Mouse (Mus musculus) olfactory bulb, adult 2 months (tissue): ENCODE data around the gene Bhlha9. TPM values are rescaled to one million over a fixed set of nuclear protein-coding genes. Genes with fewer than 3 reads are reported as not detected.

Source experiments
- H3K27ac ChIP-seq: fragments of 200-500 bp; 2 replicates; pipeline ENCODE4 v1.5.1; 2012; ENCODE audit warnings: low read depth, low read length; ENCODE audit not compliant: insufficient read depth
- H3K4me1 ChIP-seq: fragments of 200-500 bp; 2 replicates; pipeline ENCODE4 v1.6.1; 2012; ENCODE audit warnings: low read length; ENCODE audit not compliant: control insufficient read depth, insufficient read depth
- H3K4me3 ChIP-seq: fragments of 200-500 bp; 2 replicates; pipeline ENCODE4 v1.5.1; 2012; ENCODE audit warnings: mild to moderate bottlenecking, low read depth, low read length, moderate library complexity; ENCODE audit not compliant: insufficient read depth
- CTCF ChIP-seq: fragments of 200-500 bp; IDR thresholded peaks from 2 replicates; pipeline ENCODE4 v1.5.1; 2012; ENCODE audit warnings: low read depth, mild to moderate bottlenecking, low read length, moderate library complexity; ENCODE audit not compliant: insufficient read depth
- POLR2A ChIP-seq: fragments of 200-500 bp; IDR thresholded peaks from 2 replicates; pipeline ENCODE4 v1.6.1; 2012; ENCODE audit warnings: mild to moderate bottlenecking, low read depth, low read length, moderate library complexity; ENCODE audit not compliant: insufficient read depth
- WGBS: fragments of 180-500 bp; shearing (Covaris S2); methylation state at CpG from one replicate; pipeline ENCODE4 v1.1.7; 2018; 5-methylcytosine and 5-hydroxymethylcytosine counted together
- polyA plus RNA-seq: library from polyadenylated mRNA; stranded (reverse); fragments of >200 nt; gene quantifications from 2 replicates; pipeline ENCODE4 v1.2.4, GENCODE M21; 2012; ENCODE audit warnings: low replicate concordance; ENCODE audit not compliant: missing spikeins, insufficient read depth, insufficient read length

The Bhlha9 gene
- polyA plus RNA-seq, 1 experiment, result not detected

DNA sequence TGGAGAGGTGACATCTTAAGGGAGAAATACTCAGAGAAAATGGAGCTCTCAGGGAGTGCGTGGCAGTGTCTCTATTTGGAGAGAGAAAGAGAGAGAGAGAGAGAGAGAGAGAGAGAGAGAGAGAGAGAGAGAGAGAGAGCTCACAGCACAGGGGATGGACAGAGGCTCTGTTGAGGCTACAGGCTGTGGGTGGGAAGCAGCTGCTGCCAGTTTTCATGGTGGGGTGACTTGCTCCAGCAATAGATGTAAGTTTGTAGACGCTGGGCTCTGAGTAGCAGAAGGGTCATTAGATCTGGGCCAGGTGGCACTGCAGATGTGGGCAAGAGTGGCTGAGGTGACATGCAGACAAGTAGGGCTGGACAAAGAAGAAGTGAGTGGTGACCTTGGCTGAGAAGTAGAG is 13.3 kb downstream of the Bhlha9 start:
- TF ChIP-seq POLR2A (no peak), CTCF (no peak)
- no peaks in the 10 kb centered on the region for H3K4me1 ChIP-seq
- no peak overlapping the region for H3K4me3 ChIP-seq
- 79% methylated on average over 2 of the region's 2 CpGs for WGBS
- no peak overlapping the region for H3K27ac ChIP-seq

GRCm38 (mm10) chr11:76692096-76692495 is 19.8 kb downstream of the Bhlha9 start:
- TF ChIP-seq CTCF, result no peak
- no peak for TF ChIP-seq POLR2A
- H3K4me3 ChIP-seq, result no peak overlapping the region
- H3K4me1 ChIP-seq, result no peaks in the 10 kb centered on the region
- no peak overlapping the region for H3K27ac ChIP-seq
- WGBS, result 75% methylated on average over 3 of the region's 3 CpGs

DNA sequence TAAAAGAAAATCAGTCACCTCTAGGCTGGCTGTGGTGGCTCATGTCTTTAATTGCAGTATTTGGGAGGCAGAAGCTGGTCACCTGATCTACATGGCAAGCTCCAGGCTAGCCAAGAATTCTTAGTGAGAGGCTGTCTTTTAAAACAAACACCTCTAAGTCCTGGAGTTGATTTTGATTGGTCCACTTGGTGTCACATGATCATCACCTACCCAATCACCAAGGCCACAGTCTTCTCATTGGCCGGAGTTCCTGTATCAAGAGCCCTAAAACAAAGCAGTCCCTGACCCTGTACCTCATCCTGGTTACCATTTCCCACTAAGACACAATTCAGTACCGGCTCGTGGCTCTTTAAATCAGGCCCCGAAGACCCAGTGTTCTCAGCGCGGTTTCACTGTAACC is 23.5 kb downstream of the Bhlha9 start:
- H3K4me3 ChIP-seq, result no peak overlapping the region
- 67% methylated on average over 6 of the region's 6 CpGs for WGBS
- TF ChIP-seq CTCF (no peak), POLR2A (no peak)
- peaks cover 7% of the 10 kb centered on the region; the same call in 1 of the 2 replicates for H3K4me1 ChIP-seq
- H3K27ac ChIP-seq, result no peak overlapping the region

DNA sequence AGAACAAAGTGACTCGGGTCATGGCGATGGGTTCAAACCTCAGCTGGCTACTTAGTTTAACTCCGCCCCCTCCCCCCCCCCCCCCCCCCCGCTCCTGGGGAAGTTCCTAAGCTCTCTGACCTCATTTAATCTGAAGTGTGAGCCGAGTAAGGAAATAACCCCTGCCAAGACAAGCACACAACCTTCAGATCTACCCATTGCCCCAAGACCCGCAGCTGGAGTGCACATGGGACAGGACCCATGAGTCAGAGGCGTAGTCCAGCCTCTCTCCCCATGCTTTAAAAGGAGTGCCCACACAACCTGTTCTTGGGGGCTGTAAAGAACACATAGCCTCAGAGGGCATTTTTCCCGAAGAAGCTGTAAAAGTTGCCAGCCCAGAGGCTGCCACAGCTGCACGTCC is 27.4 kb downstream of the Bhlha9 start:
- WGBS, result 53% methylated on average over 8 of the region's 9 CpGs
- peaks cover 7% of the 10 kb centered on the region; the same call in 1 of the 2 replicates for H3K4me1 ChIP-seq
- no peak overlapping the region for H3K27ac ChIP-seq
- no peak overlapping the region for H3K4me3 ChIP-seq
- TF ChIP-seq POLR2A (no peak), CTCF (no peak)

GRCm38 (mm10) chr11:76707656-76708055 is 35.4 kb downstream of the Bhlha9 start:
- Histone ChIP-seq H3K4me1 (peaks cover 4% of the 10 kb centered on the region; the same call in 1 of the 2 replicates), H3K27ac (no peak overlapping the region), H3K4me3 (no peak overlapping the region)
- no peak for TF ChIP-seq POLR2A
- no peak for TF ChIP-seq CTCF
- WGBS, result 91% methylated on average over 3 of the region's 3 CpGs

DNA sequence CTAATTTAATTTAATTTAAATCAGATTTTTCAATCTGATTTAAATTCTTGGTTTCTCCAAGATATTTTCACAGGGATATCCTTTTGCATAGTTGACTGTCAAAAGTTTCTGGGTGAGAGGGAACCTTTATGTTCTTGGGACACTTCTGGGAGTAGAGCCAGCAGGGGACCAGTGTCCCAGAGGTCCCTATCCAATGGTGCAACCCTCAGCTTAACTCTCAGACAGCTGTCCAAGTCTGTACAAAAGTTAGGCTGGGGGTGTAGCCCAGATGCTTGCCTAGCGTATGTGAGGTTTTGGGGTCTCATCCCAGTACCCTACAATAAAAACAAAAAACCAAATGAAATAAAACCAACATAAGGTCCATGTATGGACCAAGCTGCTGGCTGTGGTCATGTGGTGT is 35.8 kb downstream of the Bhlha9 start:
- TF ChIP-seq CTCF, result no peak
- no peak for TF ChIP-seq POLR2A
- 89% methylated on average over 1 of the region's 1 CpGs for WGBS
- Histone ChIP-seq H3K4me1 (peaks cover 4% of the 10 kb centered on the region; the same call in 1 of the 2 replicates), H3K27ac (no peak overlapping the region), H3K4me3 (no peak overlapping the region)

GRCm38 (mm10) chr11:76708881-76709280 is 36.6 kb downstream of the Bhlha9 start:
- Histone ChIP-seq H3K4me3 (no peak overlapping the region), H3K27ac (no peak overlapping the region), H3K4me1 (peaks cover 4% of the 10 kb centered on the region; the same call in 1 of the 2 replicates)
- TF ChIP-seq POLR2A, result no peak
- TF ChIP-seq CTCF, result no peak
- WGBS, result 90% methylated on average over 1 of the region's 1 CpGs

DNA sequence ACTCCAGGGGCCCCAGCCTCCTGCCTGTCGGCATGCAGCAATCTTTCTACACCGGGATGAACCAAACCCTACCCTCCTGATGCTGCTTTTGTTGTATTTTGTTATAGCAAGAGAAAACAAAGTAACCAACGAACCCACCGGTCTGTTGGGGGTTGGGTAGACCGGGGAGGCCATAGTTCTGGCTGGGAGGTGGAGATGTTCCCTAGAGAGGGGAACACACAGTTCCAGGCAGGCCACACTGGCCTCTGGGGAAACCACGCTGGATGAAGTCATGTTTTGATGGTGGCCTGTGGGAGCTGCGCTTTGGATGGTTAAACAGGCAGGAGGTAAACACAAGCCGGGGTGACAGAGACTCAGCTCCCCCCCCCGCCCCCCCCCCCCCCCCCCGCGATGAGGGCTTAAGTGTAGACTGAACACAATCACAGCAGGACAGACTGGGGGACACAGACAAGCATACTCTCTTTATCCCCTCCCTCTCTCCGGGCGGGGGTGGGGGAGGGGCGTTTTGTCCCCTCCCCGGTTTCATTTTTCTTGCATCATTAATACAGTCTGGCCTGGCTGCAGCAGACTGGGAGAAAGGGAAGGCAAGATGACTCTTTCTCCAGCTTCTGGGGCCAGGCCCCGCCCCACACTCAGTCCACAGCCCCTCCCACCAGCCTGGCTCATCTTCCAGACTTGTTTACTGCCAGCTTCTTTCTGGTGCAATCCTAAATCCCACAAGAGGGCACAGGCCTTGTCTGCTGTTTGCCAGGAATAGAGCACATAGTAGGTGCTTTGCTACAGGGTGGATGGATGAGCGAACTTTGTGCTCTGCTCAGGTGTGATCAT is 37.6 kb downstream of the Bhlha9 start:
- TF ChIP-seq POLR2A (no peak), CTCF (no peak)
- Histone ChIP-seq H3K4me1 (peaks cover 4% of the 10 kb centered on the region; the same call in 1 of the 2 replicates), H3K27ac (no peak overlapping the region), H3K4me3 (no peak overlapping the region)
- 20% methylated on average over 17 of the region's 17 CpGs for WGBS

GRCm38 (mm10) chr11:76717000-76717399 is 44.7 kb downstream of the Bhlha9 start:
- no peak overlapping the region for H3K4me3 ChIP-seq
- 53% methylated on average over 4 of the region's 4 CpGs for WGBS
- TF ChIP-seq POLR2A, result no peak
- TF ChIP-seq CTCF, result no peak

More at GRCm38 (mm10) chr11:76717000-76717399, 44.7 kb downstream of the Bhlha9 start:
- Histone ChIP-seq H3K4me1 (0 out of 2 replicates have a peak, but pooled peaks cover 5% of the 10 kb centered on the region), H3K27ac (no peak overlapping the region)

Other genes with a start within 250 kb of the Bhlha9 start
- 133 and 244 TPM in 2 replicates for gene Abr, start 50.2 kb upstream of the Bhlha9 start, polyA plus RNA-seq
- gene Trarg1, start 7.3 kb downstream of the Bhlha9 start, polyA plus RNA-seq, result not detected in 2 replicates
- gene Gosr1, start 91.1 kb downstream of the Bhlha9 start, polyA plus RNA-seq, result 143 TPM in 1 of 2 replicates, not detected in the other
- gene Cpd, start 174.5 kb downstream of the Bhlha9 start, polyA plus RNA-seq, result not detected in 2 replicates
- gene Tmigd1, start 229.7 kb downstream of the Bhlha9 start, polyA plus RNA-seq, result not detected in 2 replicates